Mouse (Mus musculus): ENCODE data around the gene Lrmda. TPM values are rescaled to one million over a fixed set of nuclear protein-coding genes. Genes with fewer than 3 reads are reported as not detected.

The Lrmda gene
- polyA plus RNA-seq, 1 experiment from 2014 or later: 0.57 TPM

DNA sequence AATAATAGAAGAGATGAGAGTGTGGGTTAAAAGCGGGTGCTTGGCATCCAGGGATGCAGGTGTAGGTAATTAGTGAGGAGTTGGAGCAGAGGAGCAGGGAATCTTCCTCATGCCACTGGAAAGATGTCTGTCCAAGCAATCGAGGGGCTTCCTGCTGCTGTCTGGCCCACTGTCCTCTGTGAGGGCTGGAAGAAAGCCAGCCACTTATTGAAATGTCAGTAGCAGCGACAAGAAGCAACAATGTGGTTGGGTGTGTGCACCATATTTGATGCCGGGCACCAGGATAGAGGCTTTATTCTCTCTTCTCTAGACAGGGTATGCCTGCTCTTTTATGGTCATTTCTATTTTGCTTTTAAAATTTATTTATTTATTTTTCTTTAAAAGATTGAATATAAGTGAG lies 451.5 kb downstream of the Lrmda start:
- WGBS: 67% methylated on average over 4 of the region's 4 CpGs
- H3K9ac ChIP-seq: no peak overlapping the region

DNA sequence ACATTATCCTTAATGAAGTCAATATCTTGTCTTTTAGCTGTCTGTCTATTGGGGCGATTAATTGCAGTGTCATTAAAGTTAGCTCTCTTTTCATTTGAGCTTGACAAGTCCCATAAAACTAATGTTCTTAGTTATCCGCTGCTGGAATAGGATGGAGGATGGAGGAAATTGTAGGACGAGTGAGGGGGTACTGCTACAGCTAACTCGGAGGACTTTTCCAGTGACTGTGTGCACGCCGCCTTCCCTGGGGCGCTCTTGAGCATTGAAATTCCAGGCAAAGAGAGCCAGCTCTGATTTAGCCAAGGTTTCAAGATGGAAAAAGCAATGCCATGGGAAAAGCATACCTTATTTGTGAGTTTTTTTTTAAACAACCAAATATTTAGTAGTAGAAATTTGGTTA lies 453.9 kb downstream of the Lrmda start:
- Histone ChIP-seq H3K4me3 (replicated peaks) (no peak overlapping the region), H3K4me2 (no peak overlapping the region), H3K9me3 (no peaks in the 10 kb centered on the region), H3K27me3 (replicated peaks) (no peaks in the 10 kb centered on the region), H3K27ac (no peak overlapping the region), H3K9ac (no peak overlapping the region), H3K4me1 (no peaks in the 10 kb centered on the region), H3K36me3 (no peaks in the 10 kb centered on the region)
- 65% methylated on average over 7 of the region's 7 CpGs for WGBS
- ATAC-seq (ENCODE audit: insufficient read depth, low FRiP score, low read depth): no peak

More for the DNA sequence above, 451.5 kb downstream of the Lrmda start:
- Histone ChIP-seq H3K27me3 (replicated peaks) (no peaks in the 10 kb centered on the region), H3K27ac (no peak overlapping the region), H3K4me2 (no peak overlapping the region), H3K36me3 (no peaks in the 10 kb centered on the region), H3K9me3 (no peaks in the 10 kb centered on the region), H3K4me3 (replicated peaks) (no peak overlapping the region), H3K4me1 (no peaks in the 10 kb centered on the region)
- no peak for ATAC-seq (ENCODE audit: insufficient read depth, low FRiP score, low read depth)

DNA sequence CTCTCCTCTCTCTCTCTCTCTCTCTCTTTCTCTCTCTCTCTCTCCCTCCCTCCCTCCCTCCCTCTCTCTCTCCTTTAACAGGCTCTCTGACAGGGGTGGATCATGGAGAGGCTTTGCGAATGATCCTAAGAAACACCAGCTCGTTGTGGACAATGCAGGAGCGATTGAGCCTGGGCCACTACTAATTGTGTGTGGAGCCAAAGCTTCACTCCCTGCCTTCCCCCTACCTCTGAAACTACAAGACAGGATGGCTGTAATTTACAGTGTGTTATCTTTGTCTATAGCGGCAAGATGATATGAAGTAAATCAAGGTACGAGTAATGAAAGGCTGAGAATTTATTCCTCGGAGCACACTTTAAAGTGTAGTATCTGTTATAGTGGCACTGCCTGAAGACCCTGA lies 454.5 kb downstream of the Lrmda start:
- Histone ChIP-seq H3K9me3 (no peaks in the 10 kb centered on the region), H3K27me3 (replicated peaks) (no peaks in the 10 kb centered on the region), H3K4me2 (no peak overlapping the region), H3K9ac (no peak overlapping the region), H3K36me3 (no peaks in the 10 kb centered on the region), H3K4me3 (replicated peaks) (no peak overlapping the region), H3K27ac (no peak overlapping the region), H3K4me1 (no peaks in the 10 kb centered on the region)
- ATAC-seq (ENCODE audit: insufficient read depth, low FRiP score, low read depth): no peak
- 75% methylated on average over 6 of the region's 6 CpGs for WGBS

DNA sequence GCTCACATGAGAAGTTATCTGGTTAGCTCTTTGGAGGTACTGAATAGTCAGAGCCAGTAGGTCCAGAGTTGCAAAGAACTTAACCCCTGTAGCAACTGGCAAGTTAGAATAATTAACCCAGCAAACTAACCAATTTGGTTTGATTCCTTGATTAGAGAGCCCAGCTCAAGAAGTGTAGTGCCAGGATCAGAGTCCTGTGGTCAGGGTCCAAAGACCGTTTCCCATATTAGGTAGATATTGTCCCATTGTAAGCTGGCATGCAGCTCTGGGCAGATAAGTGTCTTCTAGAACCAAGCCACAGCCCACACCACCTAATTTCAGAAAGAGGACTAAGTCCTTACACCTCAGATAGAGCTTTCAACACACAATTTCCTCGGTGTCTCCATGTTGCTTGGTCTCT lies 473.8 kb downstream of the Lrmda start:
- Histone ChIP-seq H3K36me3 (no peaks in the 10 kb centered on the region), H3K4me2 (no peak overlapping the region), H3K4me3 (replicated peaks) (no peak overlapping the region), H3K9ac (no peak overlapping the region), H3K4me1 (no peaks in the 10 kb centered on the region; the same call in 1 of the 2 replicates), H3K27me3 (replicated peaks) (0 out of 2 replicates have a peak, but pooled peaks cover 3% of the 10 kb centered on the region), H3K27ac (no peak overlapping the region), H3K9me3 (no peaks in the 10 kb centered on the region)
- ATAC-seq (ENCODE audit: insufficient read depth, low FRiP score, low read depth): no peak
- 97% methylated on average over 2 of the region's 2 CpGs for WGBS

GRCm38 (mm10) chr14:22494290-22494689 lies 474.8 kb downstream of the Lrmda start:
- no peak overlapping the region for H3K9ac ChIP-seq
- no peaks in the 10 kb centered on the region for H3K36me3 ChIP-seq
- no peak overlapping the region for H3K4me3 ChIP-seq (replicated peaks)
- 0 out of 2 replicates have a peak, but pooled peaks cover 3% of the 10 kb centered on the region for H3K27me3 ChIP-seq (replicated peaks)
- no peak overlapping the region for H3K4me2 ChIP-seq
- no peak overlapping the region for H3K27ac ChIP-seq
- H3K9me3 ChIP-seq: no peaks in the 10 kb centered on the region
- no peak for ATAC-seq (ENCODE audit: insufficient read depth, low FRiP score, low read depth)
- no peaks in the 10 kb centered on the region; the same call in 1 of the 2 replicates for H3K4me1 ChIP-seq

DNA sequence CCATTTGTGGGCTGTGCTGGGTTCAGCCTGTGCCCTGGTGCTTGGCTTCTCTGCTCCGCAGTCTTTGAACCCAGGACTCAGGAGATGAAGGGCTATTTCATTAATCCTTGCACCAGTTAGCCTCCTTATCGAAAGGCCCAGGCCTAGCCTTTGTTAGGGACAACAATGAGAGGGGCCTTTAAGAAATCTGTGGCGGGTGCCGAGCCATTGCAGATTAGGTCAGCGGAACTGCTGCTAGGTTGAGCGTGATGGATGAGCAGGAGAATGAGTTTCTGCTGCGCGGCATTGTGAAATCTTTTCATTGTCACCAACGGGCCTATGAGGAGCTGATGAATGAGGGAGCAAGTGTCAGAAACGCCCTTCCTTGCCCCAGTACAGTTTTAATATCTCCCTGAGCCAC lies 475.4 kb downstream of the Lrmda start:
- Histone ChIP-seq H3K4me3 (replicated peaks) (no peak overlapping the region), H3K4me1 (no peaks in the 10 kb centered on the region; the same call in 1 of the 2 replicates), H3K9me3 (no peaks in the 10 kb centered on the region), H3K27ac (no peak overlapping the region), H3K27me3 (replicated peaks) (0 out of 2 replicates have a peak, but pooled peaks cover 3% of the 10 kb centered on the region), H3K36me3 (no peaks in the 10 kb centered on the region), H3K9ac (no peak overlapping the region), H3K4me2 (no peak overlapping the region)
- no peak for ATAC-seq (ENCODE audit: insufficient read depth, low FRiP score, low read depth)
- WGBS: 32% methylated on average over 10 of the region's 10 CpGs

DNA sequence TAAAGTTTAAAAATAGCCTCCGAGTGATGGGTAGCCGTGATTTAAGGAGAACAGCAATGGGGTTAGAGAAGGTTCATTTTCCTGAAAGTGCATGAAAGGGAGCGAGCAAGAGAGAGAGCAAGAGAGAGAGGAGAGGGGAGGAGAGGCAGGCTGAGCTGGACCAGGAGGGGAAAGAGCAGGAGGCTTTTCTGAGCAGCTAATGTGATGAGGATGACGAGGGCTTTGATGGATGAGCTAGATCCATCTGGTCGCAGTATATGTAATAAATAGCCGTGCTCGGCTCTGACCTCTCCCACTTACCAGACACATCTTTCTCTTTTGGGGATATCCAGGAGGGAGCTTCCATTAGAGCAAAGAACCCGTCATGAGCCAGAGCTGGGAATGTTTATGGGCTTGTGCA lies 475.8 kb downstream of the Lrmda start:
- H3K4me3 ChIP-seq (replicated peaks): no peak overlapping the region
- 30% methylated on average over 8 of the region's 8 CpGs for WGBS
- H3K4me2 ChIP-seq: no peak overlapping the region
- H3K36me3 ChIP-seq: no peaks in the 10 kb centered on the region
- H3K9ac ChIP-seq: no peak overlapping the region
- no peak for ATAC-seq (ENCODE audit: insufficient read depth, low FRiP score, low read depth)
- H3K9me3 ChIP-seq: no peaks in the 10 kb centered on the region
- H3K4me1 ChIP-seq: no peaks in the 10 kb centered on the region; the same call in 1 of the 2 replicates
- 0 out of 2 replicates have a peak, but pooled peaks cover 3% of the 10 kb centered on the region for H3K27me3 ChIP-seq (replicated peaks)
- no peak overlapping the region for H3K27ac ChIP-seq

GRCm38 (mm10) chr14:22497636-22498131 lies 478.2 kb downstream of the Lrmda start:
- no peaks in the 10 kb centered on the region for H3K9me3 ChIP-seq
- ATAC-seq (ENCODE audit: insufficient read depth, low FRiP score, low read depth): no peak
- no peak overlapping the region for H3K4me2 ChIP-seq
- no peak overlapping the region for H3K4me3 ChIP-seq (replicated peaks)
- WGBS: 61% methylated on average over 4 of the region's 4 CpGs
- H3K27me3 ChIP-seq (replicated peaks): 0 out of 2 replicates have a peak, but pooled peaks cover 3% of the 10 kb centered on the region
- H3K4me1 ChIP-seq: no peaks in the 10 kb centered on the region; the same call in 1 of the 2 replicates
- H3K27ac ChIP-seq: no peak overlapping the region
- H3K36me3 ChIP-seq: no peaks in the 10 kb centered on the region
- H3K9ac ChIP-seq: no peak overlapping the region

DNA sequence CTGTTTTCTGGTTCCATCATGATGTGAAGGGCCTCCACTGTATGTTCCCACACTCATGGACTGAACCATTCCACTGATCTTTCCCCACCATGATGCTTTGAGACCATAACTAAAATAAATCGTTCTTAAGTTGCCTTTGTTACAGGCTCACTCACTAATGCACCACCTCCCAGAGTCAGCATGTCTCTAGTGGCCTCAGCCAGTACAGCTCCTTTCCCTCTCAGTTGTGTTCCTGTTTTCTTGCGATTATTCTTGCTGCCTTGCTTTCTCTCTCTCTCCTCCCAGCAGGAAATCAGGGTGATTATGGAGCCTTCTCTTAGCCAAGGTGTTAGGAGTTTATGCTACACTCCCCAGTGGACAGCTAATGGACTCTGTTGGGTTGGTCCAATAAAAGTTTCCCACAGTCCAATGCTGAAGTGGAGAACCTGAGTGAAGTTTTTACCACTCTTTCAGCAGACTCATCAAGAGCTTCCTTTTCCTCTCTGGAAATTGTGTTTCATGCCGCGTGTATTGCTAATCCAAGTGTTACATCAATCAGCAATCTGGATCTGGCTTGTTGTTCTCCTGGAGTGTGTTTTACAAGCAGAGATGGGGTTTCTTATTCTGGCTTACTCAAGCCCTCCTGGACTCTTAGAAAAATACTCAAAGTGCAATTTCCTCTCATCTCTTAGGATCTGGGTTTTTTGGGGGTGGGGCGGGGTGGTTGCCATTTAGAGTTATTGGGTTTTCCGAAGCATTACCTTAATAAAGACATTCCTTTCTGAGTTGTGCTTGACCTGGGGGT lies 490.4 kb downstream of the Lrmda start:
- Histone ChIP-seq H3K4me3 (replicated peaks) (no peak overlapping the region), H3K36me3 (no peaks in the 10 kb centered on the region), H3K9me3 (no peaks in the 10 kb centered on the region), H3K27me3 (replicated peaks) (no peaks in the 10 kb centered on the region), H3K9ac (no peak overlapping the region), H3K4me2 (no peak overlapping the region), H3K27ac (no peak overlapping the region), H3K4me1 (no peaks in the 10 kb centered on the region)
- 57% methylated on average over 6 of the region's 6 CpGs for WGBS
- no peak for ATAC-seq (ENCODE audit: insufficient read depth, low FRiP score, low read depth)

DNA sequence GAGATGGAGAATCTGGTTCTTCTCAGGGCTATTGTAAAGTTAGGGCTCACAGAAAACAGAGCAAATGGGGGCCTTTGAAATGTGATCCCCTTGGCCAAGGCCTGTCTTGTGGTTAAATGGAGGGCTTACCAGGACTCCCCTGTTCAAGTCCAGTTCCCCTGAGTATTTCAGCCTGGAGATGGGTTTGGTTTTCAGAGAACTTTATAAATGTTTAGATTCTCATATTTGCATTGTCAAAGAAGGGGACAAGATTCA lies 490.9 kb downstream of the Lrmda start:
- Histone ChIP-seq H3K27me3 (replicated peaks) (no peaks in the 10 kb centered on the region), H3K4me2 (no peak overlapping the region), H3K36me3 (no peaks in the 10 kb centered on the region), H3K9me3 (no peaks in the 10 kb centered on the region), H3K4me3 (replicated peaks) (no peak overlapping the region), H3K9ac (no peak overlapping the region), H3K4me1 (no peaks in the 10 kb centered on the region), H3K27ac (no peak overlapping the region)
- ATAC-seq (ENCODE audit: insufficient read depth, low FRiP score, low read depth): no peak

- ATAC-seq (ENCODE audit: insufficient read depth, low FRiP score, low read depth): no peak
- 60% methylated on average over 5 of the region's 5 CpGs for WGBS
- no peaks in the 10 kb centered on the region for H3K9me3 ChIP-seq
- H3K4me1 ChIP-seq: no peaks in the 10 kb centered on the region
- no peak overlapping the region for H3K4me2 ChIP-seq
- H3K27ac ChIP-seq: no peak overlapping the region
- H3K9ac ChIP-seq: no peak overlapping the region
- H3K36me3 ChIP-seq: no peaks in the 10 kb centered on the region
- H3K4me3 ChIP-seq (replicated peaks): no peak overlapping the region
- no peaks in the 10 kb centered on the region for H3K27me3 ChIP-seq (replicated peaks)
Observed at GRCm38 (mm10) chr14:22514362-22515084, 495.0 kb downstream of the Lrmda start.

GRCm38 (mm10) chr14:22530706-22531105 lies 511.2 kb downstream of the Lrmda start:
- no peaks in the 10 kb centered on the region for H3K36me3 ChIP-seq
- H3K27ac ChIP-seq: no peak overlapping the region
- no peak overlapping the region for H3K4me2 ChIP-seq
- no peaks in the 10 kb centered on the region for H3K4me1 ChIP-seq
- H3K9me3 ChIP-seq: no peaks in the 10 kb centered on the region
- H3K9ac ChIP-seq: no peak overlapping the region
- 48% methylated on average over 3 of the region's 3 CpGs for WGBS
- H3K4me3 ChIP-seq (replicated peaks): no peak overlapping the region
- ATAC-seq (ENCODE audit: insufficient read depth, low FRiP score, low read depth): no peak
- no peaks in the 10 kb centered on the region for H3K27me3 ChIP-seq (replicated peaks)

All from stomach, embryonic 15.5 days (tissue).